Mouse (Mus musculus): Measurements from ENCODE around the gene Hemk1.

DNA sequence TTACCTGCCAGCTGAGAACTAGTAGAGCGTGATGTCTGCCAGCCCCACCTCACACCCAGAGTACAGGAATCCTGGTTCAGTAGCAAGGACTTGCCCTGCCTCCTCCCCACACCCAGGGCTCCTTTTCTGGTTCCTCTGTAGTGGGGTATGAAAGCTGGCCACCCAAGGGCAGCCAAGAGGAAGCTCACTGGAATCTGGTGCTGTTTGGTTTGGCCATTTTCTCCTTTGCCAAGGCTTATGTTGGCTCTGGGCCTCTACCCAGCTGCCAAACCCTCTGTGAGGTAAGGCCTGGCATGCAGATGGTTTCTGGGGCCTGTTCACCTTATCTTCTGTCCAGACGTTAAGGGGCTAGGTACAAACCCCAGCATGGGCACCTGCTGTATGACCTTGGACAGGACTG is 22.4 kb downstream of the Hemk1 start:
- TF ChIP-seq POLR2A (IDR thresholded peaks at IDR 0.05; ENCODE audit: borderline replicate concordance, low read depth, low read length), result no peak
- no peak for TF ChIP-seq CTCF (IDR thresholded peaks at IDR 0.05; ENCODE audit: low read depth, low read length)
